Mouse (Mus musculus) forebrain, postnatal 0 days (tissue): ENCODE measurements at regions not wholly inside any gene's neighbourhood (a gene's known extent, or its start where the extent isn't known, plus 50 kb on each side); places are given as distances from the start of the nearest gene placed in this dataset.
A peak's percentile ranks its signal among the peaks of the same experiment; 100 is the strongest.

Experiments
- ATAC-seq: fragments of 200-750 bp; cut with Nextera tagmentation; 2 replicates; pipeline ENCODE4 v1.8.0; 2017; ENCODE audit warnings: mild to moderate bottlenecking, moderate library complexity
- DNase-seq: peaks from one replicate; pipeline ENCODE4 v3.0.0-alpha.2; 2015
- H3K27ac ChIP-seq: fragments of 300-500 bp; sonication (generic); 2 replicates; pipeline ENCODE4 v1.5.1; 2014; ENCODE audit warnings: low read depth, mild to moderate bottlenecking, antibody characterized with exemption, low read length, moderate library complexity, mixed read lengths
- H3K27me3 ChIP-seq: fragments of 300-500 bp; sonication (generic); 2 replicates; pipeline ENCODE4 v1.6.1; 2014; ENCODE audit warnings: mild to moderate bottlenecking, low read length, mixed read lengths; ENCODE audit not compliant: insufficient read depth
- H3K36me3 ChIP-seq: fragments of 300-500 bp; sonication (generic); 2 replicates; pipeline ENCODE4 v1.6.1; 2014; ENCODE audit warnings: mild to moderate bottlenecking, moderate library complexity; ENCODE audit not compliant: insufficient read depth
- H3K4me1 ChIP-seq: fragments of 300-500 bp; sonication (generic); 2 replicates; pipeline ENCODE4 v1.6.1; 2014; ENCODE audit warnings: antibody characterized with exemption; ENCODE audit not compliant: insufficient read depth
- H3K4me2 ChIP-seq: fragments of 300-500 bp; sonication (generic); 2 replicates; pipeline ENCODE4 v1.6.1; 2014; ENCODE audit warnings: low read depth, mild to moderate bottlenecking, moderate library complexity
- H3K4me3 ChIP-seq: fragments of 300-500 bp; sonication (generic); 2 replicates; pipeline ENCODE4 v1.5.1; 2014; ENCODE audit warnings: low read depth, low read length, mixed read lengths
- H3K9ac ChIP-seq: fragments of 300-500 bp; sonication (generic); 2 replicates; pipeline ENCODE4 v1.6.1; 2014; ENCODE audit warnings: mild to moderate bottlenecking
- H3K9me3 ChIP-seq: fragments of 300-500 bp; sonication (generic); 2 replicates; pipeline ENCODE4 v1.6.1; 2016; ENCODE audit warnings: low read length
- CTCF ChIP-seq: sonication (generic); IDR thresholded peaks from 2 replicates; pipeline ENCODE4 v1.5.1; 2016; ENCODE audit warnings: antibody characterized with exemption, control low read depth, low read depth
- WGBS: fragments of 180-500 bp; shearing (Covaris S2); extraction: QIAGEN DNeasy Blood & Tissue Kit; methylation state at CpG from one replicate; pipeline ENCODE4 v1.1.7; 2014; 5-methylcytosine and 5-hydroxymethylcytosine counted together

DNA sequence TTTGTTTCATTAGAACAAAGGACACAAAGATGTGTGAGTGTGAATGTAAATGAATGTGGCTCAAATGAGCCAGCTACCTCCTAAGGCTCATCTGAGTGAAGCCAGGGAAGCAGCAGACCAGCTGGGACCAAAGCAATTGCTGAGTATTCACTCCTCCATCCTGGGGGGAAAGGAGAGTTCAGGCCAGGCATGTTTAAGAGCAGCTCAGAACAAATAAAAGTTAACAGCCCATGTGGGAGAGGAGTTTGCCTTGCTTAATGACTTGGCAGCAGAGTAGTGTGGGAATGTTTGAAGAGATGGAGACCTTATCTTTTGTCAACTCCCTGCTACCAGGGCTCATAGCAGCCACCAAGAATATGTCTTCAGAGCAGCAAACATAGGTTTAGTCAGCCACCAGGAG, 685.0 kb upstream of the Dpp10 start:
- Histone ChIP-seq H3K36me3 (no peaks in the 10 kb centered on the region), H3K27ac (no peak overlapping the region), H3K9me3 (no peaks in the 10 kb centered on the region), H3K9ac (no peak overlapping the region), H3K4me1 (no peaks in the 10 kb centered on the region), H3K4me3 (no peak overlapping the region), H3K4me2 (no peak overlapping the region), H3K27me3 (no peaks in the 10 kb centered on the region)
- ATAC-seq (no peak), DNase-seq (no peak)
- TF ChIP-seq CTCF: no peak

DNA sequence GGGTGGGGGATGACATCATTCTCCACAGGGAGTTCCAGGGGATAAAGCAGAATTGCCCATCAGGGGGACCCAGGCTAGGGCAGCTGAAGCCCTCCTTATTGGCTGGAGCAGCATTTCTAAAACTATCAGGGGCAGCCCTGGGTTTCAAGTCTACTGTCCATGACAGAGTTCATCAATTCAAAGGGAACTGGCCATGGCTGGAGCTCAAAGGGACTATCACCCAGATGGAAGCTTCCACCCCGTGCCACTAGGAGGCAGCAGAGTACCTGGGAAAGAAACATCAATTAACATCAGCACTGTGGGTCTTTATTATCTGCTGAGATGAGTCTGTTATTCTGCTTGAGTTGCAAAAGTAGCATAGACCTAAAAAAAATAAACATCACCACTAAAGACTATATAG, 672.7 kb upstream of the Dpp10 start:
- no peaks in the 10 kb centered on the region for H3K4me1 ChIP-seq
- H3K27me3 ChIP-seq: no peaks in the 10 kb centered on the region
- H3K4me2 ChIP-seq: no peak overlapping the region
- 0% methylated on average over 1 of the region's 1 CpGs for WGBS
- H3K9me3 ChIP-seq: no peaks in the 10 kb centered on the region
- H3K9ac ChIP-seq: no peak overlapping the region
- no peak overlapping the region for H3K27ac ChIP-seq
- DNase-seq (peak; percentile 46), ATAC-seq (peak; percentile 43; the same call in 1 of the 2 replicates)
- peak; percentile 72 for TF ChIP-seq CTCF
- H3K36me3 ChIP-seq: no peaks in the 10 kb centered on the region
- no peak overlapping the region for H3K4me3 ChIP-seq

DNA sequence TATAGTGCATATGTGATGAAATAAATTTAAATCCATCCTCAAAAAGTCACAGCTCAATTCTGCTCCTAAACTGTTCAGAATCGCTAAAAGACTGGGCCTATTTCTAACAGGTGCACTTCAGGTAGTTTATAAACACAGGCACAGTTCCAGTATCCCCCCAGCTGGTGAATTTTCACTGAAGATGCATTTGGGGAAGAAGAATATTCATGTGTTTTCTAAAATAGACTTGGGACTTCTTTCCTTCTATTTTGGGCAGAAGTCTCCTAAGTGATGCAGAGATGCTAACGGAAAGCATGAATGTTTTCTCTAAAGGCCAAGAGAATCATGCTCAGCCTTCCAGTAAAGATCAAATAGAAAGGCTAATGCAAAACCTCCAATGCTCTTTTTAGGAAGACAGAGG, 660.9 kb upstream of the Dpp10 start:
- no peaks in the 10 kb centered on the region for H3K36me3 ChIP-seq
- no peaks in the 10 kb centered on the region for H3K4me1 ChIP-seq
- no peak overlapping the region for H3K4me3 ChIP-seq
- no peak overlapping the region for H3K9ac ChIP-seq
- H3K4me2 ChIP-seq: no peak overlapping the region
- TF ChIP-seq CTCF: no peak
- H3K9me3 ChIP-seq: no peaks in the 10 kb centered on the region
- no peak overlapping the region for H3K27ac ChIP-seq
- WGBS: 74% methylated on average over 2 of the region's 2 CpGs
- no peaks in the 10 kb centered on the region for H3K27me3 ChIP-seq
- no peak for ATAC-seq
- DNase-seq: peak; percentile 45

DNA sequence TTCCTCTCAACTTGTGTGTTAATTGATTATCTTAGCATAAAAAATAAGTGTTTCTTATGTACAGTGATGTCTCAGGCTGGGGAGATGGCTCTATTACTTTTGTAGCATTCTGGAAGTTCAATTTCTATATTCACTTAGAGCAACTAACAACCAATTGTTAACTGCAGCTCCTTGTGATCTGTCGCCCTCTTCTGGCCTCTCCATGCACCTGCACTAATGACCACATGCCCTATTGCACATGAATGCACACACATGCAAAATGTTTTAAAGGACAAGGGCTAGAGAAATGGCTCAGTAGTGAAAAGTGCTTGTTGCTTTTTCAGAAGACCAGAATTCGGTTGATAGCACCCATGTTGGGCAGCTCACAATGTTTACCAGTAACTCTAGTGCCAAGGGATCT, 629.1 kb upstream of the Dpp10 start:
- ATAC-seq: no peak
- 29% methylated on average over 2 of the region's 2 CpGs for WGBS
- no peak overlapping the region for H3K9ac ChIP-seq
- TF ChIP-seq CTCF: peak; percentile 59
- peak; percentile 8 for DNase-seq
- no peaks in the 10 kb centered on the region for H3K27me3 ChIP-seq
- H3K36me3 ChIP-seq: no peaks in the 10 kb centered on the region
- no peaks in the 10 kb centered on the region for H3K9me3 ChIP-seq
- no peak overlapping the region for H3K4me2 ChIP-seq
- H3K27ac ChIP-seq: no peak overlapping the region
- H3K4me3 ChIP-seq: no peak overlapping the region
- H3K4me1 ChIP-seq: no peaks in the 10 kb centered on the region

DNA sequence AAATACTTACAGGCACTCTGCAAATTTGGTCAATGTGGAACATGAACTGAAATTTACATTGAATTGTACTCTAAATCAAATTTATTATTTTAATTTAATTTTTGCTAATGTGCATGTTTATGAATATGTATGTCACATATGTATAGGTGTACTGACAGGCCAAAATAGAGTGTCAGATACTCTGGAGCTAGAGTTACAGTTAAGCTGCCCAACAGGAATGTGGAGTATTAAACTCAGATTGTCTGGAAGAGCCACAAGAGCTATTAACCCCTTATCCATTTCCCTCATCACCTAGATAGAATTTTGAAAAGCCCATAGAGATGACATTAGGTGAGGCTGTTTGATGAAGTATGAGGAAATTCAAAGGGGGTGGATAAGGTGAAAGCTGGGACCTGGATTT, 607.5 kb upstream of the Dpp10 start:
- DNase-seq (no peak), ATAC-seq (no peak)
- Histone ChIP-seq H3K27me3 (no peaks in the 10 kb centered on the region), H3K27ac (no peak overlapping the region), H3K4me3 (no peak overlapping the region), H3K9ac (no peak overlapping the region), H3K4me2 (no peak overlapping the region), H3K9me3 (no peaks in the 10 kb centered on the region), H3K36me3 (no peaks in the 10 kb centered on the region), H3K4me1 (no peaks in the 10 kb centered on the region)
- TF ChIP-seq CTCF: no peak

DNA sequence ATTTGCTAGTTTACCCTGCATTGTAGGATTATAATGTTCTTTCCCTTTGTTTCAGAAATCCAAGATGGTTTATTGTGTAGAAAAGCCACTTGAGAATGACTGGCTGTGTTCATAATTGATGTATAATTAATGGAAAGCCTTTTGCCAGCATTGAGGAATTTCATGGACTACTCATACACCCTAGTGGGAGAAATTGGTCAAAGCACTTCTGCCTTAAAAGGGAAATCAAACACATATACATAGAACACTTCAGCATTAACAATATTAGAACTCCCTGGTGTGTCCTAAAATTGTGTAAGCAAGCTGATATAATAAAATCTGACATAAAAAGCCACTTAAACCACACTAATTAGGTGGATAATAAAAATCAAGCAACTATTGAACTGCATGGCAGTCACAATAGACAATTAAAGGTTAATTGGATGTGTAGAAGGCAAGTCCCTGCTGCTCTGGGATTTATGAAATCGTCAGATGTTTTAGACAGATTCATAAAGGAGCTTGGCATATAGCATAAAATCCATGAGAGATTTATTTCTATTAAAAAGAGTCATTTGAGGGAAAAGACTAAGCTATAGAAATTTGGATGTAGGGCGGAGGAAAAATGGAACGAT, 607.0 kb upstream of the Dpp10 start:
- Histone ChIP-seq H3K36me3 (no peaks in the 10 kb centered on the region), H3K4me2 (no peak overlapping the region), H3K27ac (no peak overlapping the region), H3K4me1 (no peaks in the 10 kb centered on the region), H3K9ac (no peak overlapping the region), H3K27me3 (no peaks in the 10 kb centered on the region), H3K9me3 (no peaks in the 10 kb centered on the region), H3K4me3 (no peak overlapping the region)
- peak; percentile 58 for TF ChIP-seq CTCF
- WGBS: 58% methylated on average over 3 of the region's 3 CpGs
- DNase-seq (peak; percentile 61), ATAC-seq (peak; percentile 83)

DNA sequence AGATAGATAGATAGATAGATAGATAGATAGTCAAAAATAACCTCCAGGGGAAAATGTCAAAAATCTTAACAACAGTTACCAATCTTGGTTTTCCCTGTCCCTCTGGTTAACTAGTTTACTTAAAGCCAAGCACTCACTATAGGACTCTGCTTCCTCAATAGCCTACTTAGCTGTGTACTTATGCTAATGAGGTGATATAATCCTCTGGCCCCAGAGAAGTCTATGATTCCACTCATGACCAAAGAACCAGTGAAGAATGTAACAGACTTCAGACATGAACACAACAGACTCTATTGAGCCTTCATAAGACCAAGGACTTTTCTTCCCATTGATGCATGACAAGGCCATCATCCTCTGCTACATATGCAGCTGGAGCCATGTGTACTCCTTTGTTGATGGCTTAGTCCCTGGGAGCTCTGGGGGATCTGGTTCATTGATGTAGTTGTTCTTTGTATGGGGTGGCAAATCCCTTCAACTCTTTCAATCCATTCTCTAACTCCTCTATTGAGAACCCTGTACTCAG, 589.9 kb upstream of the Dpp10 start:
- Histone ChIP-seq H3K27ac (no peak overlapping the region), H3K36me3 (no peaks in the 10 kb centered on the region), H3K4me3 (no peak overlapping the region), H3K4me1 (no peaks in the 10 kb centered on the region), H3K9me3 (no peaks in the 10 kb centered on the region), H3K9ac (no peak overlapping the region), H3K27me3 (no peaks in the 10 kb centered on the region), H3K4me2 (no peak overlapping the region)
- DNase-seq: no peak
- ATAC-seq: no peak
- TF ChIP-seq CTCF: no peak

DNA sequence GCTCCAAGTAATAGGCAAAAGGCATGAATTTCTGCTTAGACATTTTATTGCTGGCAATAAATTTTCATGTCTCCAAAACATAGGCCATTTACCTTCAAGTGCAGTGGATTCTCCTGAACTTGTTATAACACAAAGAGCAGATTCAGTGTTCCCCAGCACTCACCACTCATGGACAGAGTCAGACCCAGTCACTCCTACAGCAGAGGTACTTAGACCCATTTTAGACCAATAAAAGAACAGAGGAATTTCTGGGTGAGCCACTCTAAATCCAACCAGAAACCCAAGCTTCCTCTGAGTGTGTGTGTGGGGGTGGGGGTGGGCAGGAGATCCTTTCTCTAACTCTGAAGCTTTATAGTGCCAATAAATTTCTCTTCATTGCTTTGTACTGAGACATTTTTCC, 584.7 kb upstream of the Dpp10 start:
- no peak for ATAC-seq
- no peak for TF ChIP-seq CTCF
- Histone ChIP-seq H3K9ac (no peak overlapping the region), H3K4me2 (no peak overlapping the region), H3K4me1 (no peaks in the 10 kb centered on the region), H3K9me3 (no peaks in the 10 kb centered on the region), H3K4me3 (no peak overlapping the region), H3K36me3 (no peaks in the 10 kb centered on the region), H3K27me3 (no peaks in the 10 kb centered on the region), H3K27ac (no peak overlapping the region)
- no peak for DNase-seq
